ENCODE assay signal across 13 mouse cellular contexts in the genomic region with DNA sequence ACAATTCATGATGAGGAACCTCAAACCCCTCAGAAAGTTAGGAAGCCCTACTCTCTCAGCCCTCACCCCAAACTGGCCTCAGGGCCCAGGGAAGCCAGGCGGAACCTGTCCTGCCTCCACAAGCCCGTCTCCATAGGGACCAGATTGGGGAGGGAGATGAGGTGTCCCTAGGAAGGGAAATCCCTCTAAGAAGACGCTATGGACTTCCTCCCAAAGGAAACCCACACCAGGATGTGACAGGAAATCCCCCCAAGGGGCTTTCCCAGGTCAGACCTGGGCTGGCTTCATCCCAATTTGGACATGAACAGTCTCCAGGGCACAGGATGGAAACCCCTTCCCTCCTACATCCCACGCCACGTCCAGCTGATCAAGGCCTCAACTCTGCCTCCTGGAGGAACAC. TPM values are rescaled to one million over a fixed set of nuclear protein-coding genes. Genes with fewer than 3 reads are reported as not detected.
DNase-seq lines count a peak whose midpoint lies in the region; ATAC-seq lines count a peak whose summit lies in the region.
"Had no signal": no experiment of that assay in that cellular context is flagged by ENCODE, and none has a peak within 500 bp of the region (broad histone marks: within the 10 kb centered on the region; RNA-seq: fewer than 3 reads in every experiment).

No protein-coding gene starts in this region.

- no peak overlapping the region for H3K4me3 ChIP-seq in heart, embryonic 16.5 days (ENCODE audit: low read length)
- H3K4me3 ChIP-seq in hindbrain, embryonic 12.5 days, result no peak overlapping the region
- H3K4me3 ChIP-seq: forebrain, embryonic 10.5 days; liver, embryonic 12.5 days; myocyte had no signal

- peak; percentile 66 for DNase-seq in heart, adult 8-10 months (ENCODE audit: low spot score)
- no peak for DNase-seq in heart, postnatal 36 days
- peak; percentile 66 for DNase-seq in adrenal gland, postnatal 14 days
- peak; percentile 69 for DNase-seq in kidney, postnatal 10 days
- no peak for DNase-seq in layer of hippocampus, adult 9-11 months
- no peak for DNase-seq in retina, postnatal 1 day
- DNase-seq: cerebellum, adult 9-10 months; thymus, postnatal 4 days had no signal

- no peaks in the 10 kb centered on the region for H3K27me3 ChIP-seq in heart, embryonic 16.5 days (ENCODE audit: control insufficient read depth, insufficient read depth, low read length)
- H3K27me3 ChIP-seq in hindbrain, embryonic 12.5 days, result no peaks in the 10 kb centered on the region

- H3K4me2 ChIP-seq in heart, embryonic 16.5 days (ENCODE audit: low read depth, low read length), result no peak overlapping the region
- H3K4me2 ChIP-seq in hindbrain, embryonic 12.5 days (replicated peaks), result no peak overlapping the region
- H3K4me2 ChIP-seq: liver, embryonic 12.5 days had no signal

- no peaks in the 10 kb centered on the region for H3K9me3 ChIP-seq in heart, embryonic 16.5 days (replicated peaks; ENCODE audit: control insufficient read depth, low read length)
- H3K9me3 ChIP-seq in hindbrain, embryonic 12.5 days (replicated peaks), result no peaks in the 10 kb centered on the region
- H3K9me3 ChIP-seq: forebrain, embryonic 10.5 days; liver, embryonic 12.5 days had no signal

- peaks cover 20% of the 10 kb centered on the region for H3K4me1 ChIP-seq in heart, embryonic 16.5 days (ENCODE audit: control insufficient read depth, insufficient read depth, low read length)
- peaks cover 19% of the 10 kb centered on the region for H3K4me1 ChIP-seq in hindbrain, embryonic 12.5 days

- H3K27ac ChIP-seq in heart, embryonic 16.5 days (ENCODE audit: low read length), result peak overlapping the region; percentile 89
- no peak overlapping the region for H3K27ac ChIP-seq in hindbrain, embryonic 12.5 days

- no peak for ATAC-seq in heart, embryonic 16.5 days (replicated peaks; ENCODE audit: extremely low read depth, insufficient read depth, low FRiP score)
- no peak for ATAC-seq in hindbrain, embryonic 12.5 days (ENCODE audit: low FRiP score)
- ATAC-seq: liver, embryonic 12.5 days had no signal

- 64% methylated on average over 5 of the region's 5 CpGs for whole genome bisulfite sequencing in heart, embryonic 16.5 days
- 64% methylated on average over 5 of the region's 5 CpGs for WGBS in hindbrain, embryonic 12.5 days

- H3K36me3 ChIP-seq in heart, embryonic 16.5 days (ENCODE audit: control insufficient read depth, insufficient read depth), result no peaks in the 10 kb centered on the region
- no peaks in the 10 kb centered on the region for H3K36me3 ChIP-seq in hindbrain, embryonic 12.5 days
- H3K36me3 ChIP-seq: forebrain, embryonic 10.5 days; liver, embryonic 12.5 days had no signal

- intact Hi-C loops in heart, postnatal 36 days (cut with DNase I), result no loop called here

- H3K9ac ChIP-seq in heart, embryonic 16.5 days (ENCODE audit: low read length), result no peak overlapping the region
- no peak overlapping the region for H3K9ac ChIP-seq in hindbrain, embryonic 12.5 days
- H3K9ac ChIP-seq: liver, embryonic 12.5 days had no signal

RNA-seq across cellular contexts. Expression of a gene that starts 27.5 kb away (rescaled TPM):
- total RNA-seq in heart, adult 8-10 months (2022), result 10 to 100 TPM; 19.0 to 34.0 (median 30.2) TPM
- total RNA-seq in heart, postnatal 36 days (2021), result 10 to 100 TPM; 24.0 to 68.3 TPM
- total RNA-seq in adrenal gland, postnatal 14 days (2021), result 47.3 and 100 TPM in 2 replicates
- polyA plus RNA-seq in heart, embryonic 16.5 days (2015; fragmentation: Nextera tagmentation; extraction: Ambion mirVana), result 13.0 and 18.6 TPM in 2 replicates
- polyA plus RNA-seq in hindbrain, embryonic 12.5 days (2016; fragmentation: Nextera tagmentation; extraction: Ambion mirVana), result 16.5 and 18.9 TPM in 2 replicates

Comparison
In these comparisons a context has a peak if more than half of its experiments do, and no peak if none do; other contexts are left out.
1. DNase-seq: peak in heart, adult 8-10 months (single experiment), adrenal gland, postnatal 14 days (single experiment) and kidney, postnatal 10 days (single experiment); none in heart, postnatal 36 days (0 of 2), layer of hippocampus, adult 9-11 months (single experiment) and retina, postnatal 1 day (single experiment).